Mouse (Mus musculus): Measurements from ENCODE around the gene Tnfrsf12a. TPM values are rescaled to one million over a fixed set of nuclear protein-coding genes. Genes with fewer than 3 reads are reported as not detected.

Tnfrsf12a gene
- polyA plus RNA-seq, 1 experiment, result 5.6 TPM

GRCm38 (mm10) chr17:23682092-23682491, 4.8 kb upstream of the Tnfrsf12a start:
- DNase-seq (ENCODE audit: extremely low spot score in 1 of 2, low spot score in 1 of 2), result no peak

GRCm38 (mm10) chr17:23681086-23681485, 3.8 kb upstream of the Tnfrsf12a start:
- no peak for DNase-seq (ENCODE audit: extremely low spot score in 1 of 2, low spot score in 1 of 2)

GRCm38 (mm10) chr17:23680336-23680735, 3.1 kb upstream of the Tnfrsf12a start:
- DNase-seq (ENCODE audit: extremely low spot score in 1 of 2, low spot score in 1 of 2), result no peak

- no peak for DNase-seq (ENCODE audit: extremely low spot score in 1 of 2, low spot score in 1 of 2)
These were observed 2.0 kb upstream of the Tnfrsf12a start, which contains the start of gene Cldn6 for GRCm38 (mm10) chr17:23679127-23679835. Cldn6 (plus strand) TSS chr17:23679249.

GRCm38 (mm10) chr17:23676473-23677031, 716 bp downstream of the Tnfrsf12a start:
- peak in 1 of 2 experiments; percentile 13 for DNase-seq (ENCODE audit: extremely low spot score in 1 of 2, low spot score in 1 of 2)

- DNase-seq (ENCODE audit: extremely low spot score in 1 of 2, low spot score in 1 of 2), result peak in 1 of 2 experiments; percentile 20
These were observed 1.5 kb downstream of the Tnfrsf12a start for GRCm38 (mm10) chr17:23675564-23676281.

- DNase-seq (ENCODE audit: extremely low spot score in 1 of 2, low spot score in 1 of 2), result peak in 1 of 2 experiments; percentile 41
These were observed 2.1 kb downstream of the Tnfrsf12a start for GRCm38 (mm10) chr17:23675127-23675526.

- DNase-seq (ENCODE audit: extremely low spot score in 1 of 2, low spot score in 1 of 2), result peak in 1 of 2 experiments; percentile 16
These were observed 2.9 kb downstream of the Tnfrsf12a start for GRCm38 (mm10) chr17:23674271-23674952.

GRCm38 (mm10) chr17:23673424-23674073, 3.7 kb downstream of the Tnfrsf12a start, which contains the start of the genes Hcfc1r1 and Thoc6:
Hcfc1r1 (plus strand) TSS chr17:23673596.
Thoc6 (minus strand) TSS chr17:23673882.
- peak; percentile 94 to 96 for DNase-seq (ENCODE audit: extremely low spot score in 1 of 2, low spot score in 1 of 2)

GRCm38 (mm10) chr17:23672761-23673160, 4.5 kb downstream of the Tnfrsf12a start:
- no peak for DNase-seq (ENCODE audit: extremely low spot score in 1 of 2, low spot score in 1 of 2)

GRCm38 (mm10) chr17:23671519-23671918, 5.7 kb downstream of the Tnfrsf12a start:
- no peak for DNase-seq (ENCODE audit: extremely low spot score in 1 of 2, low spot score in 1 of 2)

- DNase-seq (ENCODE audit: extremely low spot score in 1 of 2, low spot score in 1 of 2), result no peak
These were observed 6.7 kb downstream of the Tnfrsf12a start for GRCm38 (mm10) chr17:23670516-23671074.

- DNase-seq (ENCODE audit: extremely low spot score in 1 of 2, low spot score in 1 of 2), result no peak
These were observed 11.8 kb downstream of the Tnfrsf12a start for GRCm38 (mm10) chr17:23665511-23665910.

GRCm38 (mm10) chr17:23664556-23665021, 12.7 kb downstream of the Tnfrsf12a start:
- peak in 1 of 2 experiments; percentile 39 for DNase-seq (ENCODE audit: extremely low spot score in 1 of 2, low spot score in 1 of 2)

GRCm38 (mm10) chr17:23661526-23661925, 15.7 kb downstream of the Tnfrsf12a start:
- no peak for DNase-seq (ENCODE audit: extremely low spot score in 1 of 2, low spot score in 1 of 2)

GRCm38 (mm10) chr17:23660876-23661200, 16.4 kb downstream of the Tnfrsf12a start:
- DNase-seq (ENCODE audit: extremely low spot score in 1 of 2, low spot score in 1 of 2), result no peak

- DNase-seq (ENCODE audit: extremely low spot score in 1 of 2, low spot score in 1 of 2), result no peak
These were observed 17.0 kb downstream of the Tnfrsf12a start, which contains the start of gene Bicdl2 for GRCm38 (mm10) chr17:23660117-23660875. Bicdl2 (plus strand) TSS chr17:23660506.

- no peak for DNase-seq (ENCODE audit: extremely low spot score in 1 of 2, low spot score in 1 of 2)
These were observed 18.8 kb downstream of the Tnfrsf12a start for GRCm38 (mm10) chr17:23658450-23658849.

- DNase-seq (ENCODE audit: extremely low spot score in 1 of 2, low spot score in 1 of 2), result no peak
These were observed 22.9 kb downstream of the Tnfrsf12a start for GRCm38 (mm10) chr17:23654410-23654809.
